Mouse (Mus musculus) kidney, embryonic 15.5 days (tissue): ENCODE results near the gene Olfr1308. TPM values are rescaled to one million over a fixed set of nuclear protein-coding genes. Genes with fewer than 3 reads are reported as not detected.

Experiments
- ATAC-seq: fragments of 200-750 bp; cut with Nextera tagmentation; replicated peaks from 2 replicates; pipeline ENCODE4 v1.8.0; 2017; ENCODE audit warnings: moderate TSS enrichment; ENCODE audit not compliant: low FRiP score
- H3K27ac ChIP-seq: fragments of 300-500 bp; sonication (generic); 2 replicates; pipeline ENCODE4 v1.5.1; 2015; ENCODE audit warnings: mild to moderate bottlenecking, inconsistent platforms
- H3K27me3 ChIP-seq: fragments of 300-500 bp; sonication (generic); 2 replicates; pipeline ENCODE4 v1.6.1; 2015; ENCODE audit warnings: inconsistent platforms
- H3K36me3 ChIP-seq: fragments of 300-500 bp; sonication (generic); 2 replicates; pipeline ENCODE4 v1.6.1; 2015; ENCODE audit warnings: inconsistent platforms
- H3K4me1 ChIP-seq: fragments of 300-500 bp; sonication (generic); 2 replicates; pipeline ENCODE4 v1.6.1; 2015; ENCODE audit warnings: inconsistent platforms
- H3K4me2 ChIP-seq: fragments of 300-500 bp; sonication (generic); 2 replicates; pipeline ENCODE4 v1.6.1; 2015; ENCODE audit warnings: moderate library complexity, mild to moderate bottlenecking, inconsistent platforms
- H3K4me3 ChIP-seq: fragments of 300-500 bp; sonication (generic); replicated peaks from 2 replicates; pipeline ENCODE4 v1.5.1; 2015; ENCODE audit warnings: mild to moderate bottlenecking, inconsistent platforms
- H3K9ac ChIP-seq: fragments of 300-500 bp; sonication (generic); 2 replicates; pipeline ENCODE4 v1.6.1; 2015; ENCODE audit warnings: mild to moderate bottlenecking, inconsistent platforms
- H3K9me3 ChIP-seq: fragments of 300-500 bp; sonication (generic); replicated peaks from 2 replicates; pipeline ENCODE4 v1.6.1; 2016; ENCODE audit warnings: inconsistent platforms
- WGBS: fragments of 180-500 bp; shearing (Covaris S2); methylation state at CpG from one replicate; pipeline ENCODE4 v1.1.7; 2015; ENCODE audit warnings: mixed read lengths; 5-methylcytosine and 5-hydroxymethylcytosine counted together
- polyA plus RNA-seq: library from polyadenylated mRNA; unstranded; fragments of >200 nt; fragmentation: Nextera tagmentation; extraction: Ambion mirVana; gene quantifications from 2 replicates; pipeline ENCODE4 v1.2.1, GENCODE M21; 2015

Gene Olfr1308
- not detected in 2 replicates for polyA plus RNA-seq

DNA sequence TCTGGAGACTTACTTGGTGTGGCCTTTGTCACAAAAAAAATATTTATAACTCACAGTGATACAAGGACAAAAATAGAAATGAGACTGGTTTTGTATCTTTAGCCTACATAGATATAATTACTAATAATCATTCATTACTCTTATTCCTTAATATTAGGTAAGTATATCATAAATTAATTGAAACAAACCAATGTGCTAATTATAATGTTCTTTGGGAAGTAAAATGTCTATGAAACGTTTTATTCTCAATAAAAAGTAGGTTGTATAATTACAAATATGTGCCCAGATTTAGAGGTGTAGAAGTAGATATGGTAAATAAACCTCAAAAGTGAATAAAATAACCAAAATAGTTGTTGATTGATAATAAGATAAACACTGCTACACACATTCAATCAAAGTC lies at the start of gene Olfr1308:
TSS of gene Olfr1308 (minus strand) at position 101 of the 400 bp plus-strand sequence.
- Histone ChIP-seq H3K36me3 (no peaks in the 10 kb centered on the region), H3K4me2 (no peak within 1 kb of the TSS), H3K4me1 (no peaks in the 10 kb centered on the region), H3K4me3 (no peak within 1 kb of the TSS), H3K27ac (no peak within 1 kb of the TSS), H3K9me3 (no peaks in the 10 kb centered on the region), H3K9ac (no peak within 1 kb of the TSS), H3K27me3 (no peaks in the 10 kb centered on the region)
- 56% methylated on average over 1 of the region's 1 CpGs for WGBS
- no peak for ATAC-seq

DNA sequence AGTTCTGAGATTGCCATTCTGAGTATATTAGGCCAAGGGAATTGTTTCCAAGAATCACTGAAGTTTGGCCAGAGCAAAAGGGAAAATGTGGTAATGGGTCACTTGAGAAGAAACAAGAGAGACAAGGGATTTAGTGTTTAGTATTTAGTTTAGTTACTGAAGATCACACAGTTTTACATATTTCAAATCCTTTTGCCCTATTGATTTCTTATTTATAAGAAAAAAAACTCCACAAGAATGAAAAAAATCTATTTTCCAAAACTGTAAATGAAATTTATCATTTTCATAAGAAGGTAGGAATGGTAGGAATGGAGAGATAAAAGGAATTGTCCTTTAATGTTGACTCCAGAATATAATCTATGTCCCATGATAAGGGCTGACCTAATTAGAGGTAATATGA lies 47.9 kb upstream of the Olfr1308 start, which contains the start of gene Olfr1310:
TSS of gene Olfr1310 (minus strand) at position 101 of the 400 bp plus-strand sequence.
- H3K4me2 ChIP-seq, result no peak within 1 kb of the TSS
- no peaks in the 10 kb centered on the region for H3K4me1 ChIP-seq
- H3K36me3 ChIP-seq, result no peaks in the 10 kb centered on the region
- no peak within 1 kb of the TSS for H3K27ac ChIP-seq
- no peaks in the 10 kb centered on the region for H3K9me3 ChIP-seq
- H3K4me3 ChIP-seq, result no peak within 1 kb of the TSS
- no peaks in the 10 kb centered on the region for H3K27me3 ChIP-seq
- no peak within 1 kb of the TSS for H3K9ac ChIP-seq
- no peak for ATAC-seq

DNA sequence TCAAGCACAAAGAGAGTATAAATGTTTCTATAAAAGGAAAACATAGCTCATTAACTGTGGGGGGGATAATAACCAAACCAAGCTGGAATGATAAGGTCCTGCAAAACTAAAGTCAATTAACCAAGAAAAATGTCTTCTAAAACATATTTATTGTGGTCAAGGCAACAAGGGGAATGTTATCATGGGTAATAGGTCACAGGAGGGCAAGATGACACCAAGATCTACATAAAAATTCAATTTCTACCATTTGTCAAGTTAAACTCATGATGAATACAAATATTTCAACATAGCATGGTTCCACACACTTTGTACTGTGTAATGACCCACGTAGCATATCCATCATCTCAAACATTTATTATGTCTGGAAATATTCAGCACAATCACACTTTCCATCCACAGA lies 25.4 kb upstream of the Olfr1308 start, which contains the start of gene Olfr1309:
TSS of gene Olfr1309 (minus strand) at position 101 of the 400 bp plus-strand sequence.
- H3K36me3 ChIP-seq, result no peaks in the 10 kb centered on the region
- H3K27me3 ChIP-seq, result no peaks in the 10 kb centered on the region
- H3K4me3 ChIP-seq, result no peak within 1 kb of the TSS
- H3K9me3 ChIP-seq, result no peaks in the 10 kb centered on the region
- no peaks in the 10 kb centered on the region for H3K4me1 ChIP-seq
- H3K27ac ChIP-seq, result no peak within 1 kb of the TSS
- WGBS, result 50% methylated on average over 1 of the region's 1 CpGs
- no peak within 1 kb of the TSS for H3K4me2 ChIP-seq
- ATAC-seq, result no peak
- no peak within 1 kb of the TSS for H3K9ac ChIP-seq

DNA sequence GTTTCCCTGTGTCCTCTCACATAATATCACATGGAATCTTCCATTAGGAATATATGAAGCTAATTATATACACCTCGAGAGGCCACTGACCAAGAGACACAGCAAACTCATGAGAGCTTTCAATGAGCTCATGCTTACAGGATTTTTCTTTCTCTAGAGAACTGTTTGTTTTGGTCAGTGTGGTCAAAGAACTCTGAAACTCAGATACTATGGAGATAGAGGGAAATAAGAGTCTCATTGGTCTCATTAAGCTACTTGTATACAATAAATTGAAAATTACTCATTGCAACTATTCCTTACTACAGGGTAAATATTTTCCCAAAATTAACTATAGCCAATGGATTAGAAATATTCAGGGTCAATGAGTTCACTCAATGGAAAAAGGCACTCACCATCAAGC lies 15.4 kb downstream of the Olfr1308 start, which contains the start of gene Olfr1307:
TSS of gene Olfr1307 (minus strand) at position 101 of the 400 bp plus-strand sequence.
- Histone ChIP-seq H3K36me3 (no peaks in the 10 kb centered on the region), H3K4me1 (no peaks in the 10 kb centered on the region), H3K27me3 (no peaks in the 10 kb centered on the region), H3K9me3 (no peaks in the 10 kb centered on the region), H3K4me2 (no peak within 1 kb of the TSS), H3K27ac (no peak within 1 kb of the TSS), H3K9ac (no peak within 1 kb of the TSS), H3K4me3 (no peak within 1 kb of the TSS)
- no peak for ATAC-seq
- WGBS, result 82% methylated on average over 1 of the region's 1 CpGs

DNA sequence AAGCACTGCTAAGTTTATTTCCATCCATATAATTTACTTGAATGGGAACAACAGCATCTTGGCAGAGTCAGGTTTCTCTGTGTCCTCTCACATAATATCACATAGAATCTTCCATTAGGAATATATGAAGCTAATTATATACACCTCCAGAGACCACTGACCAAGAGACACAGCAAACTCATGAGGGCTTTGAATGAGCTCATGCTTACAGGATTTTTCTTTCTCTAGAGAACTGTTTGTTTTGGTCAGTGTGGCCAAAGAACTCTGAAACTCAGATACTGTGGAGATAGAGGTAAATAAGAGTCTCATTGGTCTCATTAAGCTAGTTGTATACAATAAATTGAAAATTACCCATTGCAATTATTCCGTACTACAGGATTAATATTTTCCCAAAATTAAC lies 48.6 kb downstream of the Olfr1308 start, which contains the start of gene Olfr1306:
TSS of gene Olfr1306 (minus strand) at position 101 of the 400 bp plus-strand sequence.
- no peak within 1 kb of the TSS for H3K4me2 ChIP-seq
- H3K9ac ChIP-seq, result no peak within 1 kb of the TSS
- H3K4me1 ChIP-seq, result no peaks in the 10 kb centered on the region
- no peak within 1 kb of the TSS for H3K27ac ChIP-seq
- H3K4me3 ChIP-seq, result no peak within 1 kb of the TSS
- H3K9me3 ChIP-seq, result no peaks in the 10 kb centered on the region
- no peaks in the 10 kb centered on the region for H3K36me3 ChIP-seq
- 83% methylated on average over 1 of the region's 1 CpGs for WGBS
- H3K27me3 ChIP-seq, result no peaks in the 10 kb centered on the region
- ATAC-seq, result no peak

Other genes with a start within 250 kb of the Olfr1308 start
- not detected in 2 replicates for gene Olfr1301, start 213.9 kb downstream of the Olfr1308 start, polyA plus RNA-seq
- gene Olfr1302, start 187.5 kb downstream of the Olfr1308 start, polyA plus RNA-seq, result not detected in 2 replicates
- gene Olfr1303, start 144.6 kb downstream of the Olfr1308 start, polyA plus RNA-seq, result not detected in 2 replicates
- gene Olfr1305, start 87.8 kb downstream of the Olfr1308 start, polyA plus RNA-seq, result not detected in 2 replicates
- gene Olfr1306, start 48.7 kb downstream of the Olfr1308 start, polyA plus RNA-seq, result not detected in 2 replicates
- gene Olfr1307, start 15.5 kb downstream of the Olfr1308 start, polyA plus RNA-seq, result not detected in 2 replicates
- gene Olfr1309, start 25.3 kb upstream of the Olfr1308 start, polyA plus RNA-seq, result not detected in 2 replicates
- not detected in 2 replicates for gene Olfr1310, start 47.8 kb upstream of the Olfr1308 start, polyA plus RNA-seq
- not detected in 2 replicates for gene Olfr1311, start 59.5 kb upstream of the Olfr1308 start, polyA plus RNA-seq
- gene Olfr1312, start 85.3 kb upstream of the Olfr1308 start, polyA plus RNA-seq, result not detected in 2 replicates
- not detected in 2 replicates for gene Olfr1313, start 112.9 kb upstream of the Olfr1308 start, polyA plus RNA-seq
- not detected in 2 replicates for gene Olfr1314, start 131.8 kb upstream of the Olfr1308 start, polyA plus RNA-seq
- gene Olfr1315-ps1, start 150.5 kb upstream of the Olfr1308 start, polyA plus RNA-seq, result not detected in 2 replicates
- gene Olfr1316, start 170.0 kb upstream of the Olfr1308 start, polyA plus RNA-seq, result not detected in 2 replicates
- not detected in 2 replicates for gene Olfr1317, start 175.4 kb upstream of the Olfr1308 start, polyA plus RNA-seq
- gene Olfr1318, start 189.3 kb upstream of the Olfr1308 start, polyA plus RNA-seq, result not detected in 2 replicates